Mouse (Mus musculus) embryonic facial prominence, embryonic 10.5 days (tissue): ENCODE results near the gene Ccdc38. TPM values are rescaled to one million over a fixed set of nuclear protein-coding genes. Genes with fewer than 3 reads are reported as not detected.

Experiments
- DNase-seq: peaks from one replicate; pipeline ENCODE4 v3.0.0-alpha.2; 2017; ENCODE audit warnings: low spot score
- H3K27ac ChIP-seq: fragments of 300-500 bp; sonication (generic); replicated peaks from 2 replicates; pipeline ENCODE4 v1.5.1; 2016; ENCODE audit warnings: mild to moderate bottlenecking
- H3K27me3 ChIP-seq: fragments of 300-500 bp; sonication (generic); replicated peaks from 2 replicates; pipeline ENCODE4 v1.6.1; 2016; ENCODE audit warnings: low read depth, mild to moderate bottlenecking; ENCODE audit not compliant: poor library complexity, severe bottlenecking
- H3K36me3 ChIP-seq: fragments of 300-500 bp; sonication (generic); replicated peaks from 2 replicates; pipeline ENCODE4 v1.6.1; 2016; ENCODE audit warnings: mild to moderate bottlenecking, moderate library complexity
- H3K4me1 ChIP-seq: fragments of 300-500 bp; sonication (generic); 2 replicates; pipeline ENCODE4 v1.6.1; 2016
- H3K4me3 ChIP-seq: fragments of 300-500 bp; sonication (generic); 2 replicates; pipeline ENCODE4 v1.5.1; 2016; ENCODE audit warnings: mild to moderate bottlenecking, moderate library complexity
- H3K9me3 ChIP-seq: fragments of 300-500 bp; sonication (generic); 2 replicates; pipeline ENCODE4 v1.6.1; 2016; ENCODE audit warnings: mild to moderate bottlenecking
- WGBS: fragments of 180-500 bp; shearing (Covaris S2); methylation state at CpG from one replicate; pipeline ENCODE4 v1.1.7; 2016; 5-methylcytosine and 5-hydroxymethylcytosine counted together
- polyA plus RNA-seq: library from polyadenylated mRNA; unstranded; fragments of >200 nt; fragmentation: Nextera tagmentation; extraction: Ambion mirVana; gene quantifications from 2 replicates; pipeline ENCODE4 v1.2.1, GENCODE M21; 2016

The Ccdc38 gene
- polyA plus RNA-seq, 1 experiment from 2014 or later, result 0.44 TPM

- Histone ChIP-seq H3K4me1 (peaks cover 8% of the 10 kb centered on the region), H3K4me3 (peak overlapping the region; percentile 64), H3K36me3 (no peaks in the 10 kb centered on the region), H3K27ac (peak overlapping the region; percentile 80), H3K27me3 (peaks cover 17% of the 10 kb centered on the region; the same call in 1 of the 2 replicates), H3K9me3 (no peaks in the 10 kb centered on the region)
- peak; percentile 87 for DNase-seq
- 3% methylated on average over 22 of the region's 22 CpGs for whole genome bisulfite sequencing
These were observed 53.6 kb downstream of the Ccdc38 start for GRCm38 (mm10) chr10:93594022-93594482.

DNA sequence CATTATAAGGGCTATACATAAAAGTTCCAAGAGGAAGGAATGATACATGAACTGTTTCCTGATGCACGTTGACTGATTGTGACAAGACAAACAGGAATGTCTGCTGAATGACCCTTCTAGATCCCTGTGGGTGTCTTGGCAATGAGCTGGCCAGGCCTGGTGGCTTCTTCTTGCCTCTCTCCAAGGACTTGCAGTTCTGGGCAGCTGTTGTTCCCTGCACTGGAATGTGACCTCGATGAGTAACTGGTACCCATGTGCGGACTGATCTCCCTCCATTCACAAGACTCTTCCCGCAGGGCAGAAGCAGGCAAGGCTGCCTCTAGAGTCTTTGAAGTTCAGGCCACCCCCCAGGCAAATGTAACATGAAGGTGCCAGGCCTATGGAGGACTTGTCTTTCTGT is 55.4 kb downstream of the Ccdc38 start:
- no peaks in the 10 kb centered on the region for H3K9me3 ChIP-seq
- DNase-seq, result no peak
- no peak overlapping the region for H3K4me3 ChIP-seq
- H3K27me3 ChIP-seq, result peaks cover 17% of the 10 kb centered on the region; the same call in 1 of the 2 replicates
- 0 out of 2 replicates have a peak, but pooled peaks cover 4% of the 10 kb centered on the region for H3K4me1 ChIP-seq
- no peaks in the 10 kb centered on the region for H3K36me3 ChIP-seq
- 63% methylated on average over 4 of the region's 4 CpGs for WGBS
- no peak overlapping the region for H3K27ac ChIP-seq

DNA sequence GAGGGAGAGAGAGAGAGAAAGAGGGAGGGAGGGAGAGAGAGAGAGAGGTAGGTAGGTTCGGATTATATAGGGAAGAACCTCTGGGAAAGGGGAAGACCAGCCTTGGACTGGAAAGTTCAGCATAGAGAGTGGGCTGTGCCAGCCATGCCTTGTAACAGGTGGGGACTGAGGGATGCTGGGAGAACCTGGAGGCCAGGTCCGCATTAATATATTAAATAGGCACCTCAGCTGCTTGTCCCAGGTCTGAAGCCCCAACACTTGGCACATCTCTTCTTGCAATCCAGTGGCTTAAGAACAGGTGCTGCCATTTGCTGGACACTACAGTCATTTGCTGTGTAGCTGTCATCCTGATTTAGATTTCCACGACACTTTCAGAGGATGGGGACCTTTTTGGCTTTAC is 56.2 kb downstream of the Ccdc38 start:
- WGBS, result 67% methylated on average over 3 of the region's 3 CpGs
- DNase-seq, result no peak

DNA sequence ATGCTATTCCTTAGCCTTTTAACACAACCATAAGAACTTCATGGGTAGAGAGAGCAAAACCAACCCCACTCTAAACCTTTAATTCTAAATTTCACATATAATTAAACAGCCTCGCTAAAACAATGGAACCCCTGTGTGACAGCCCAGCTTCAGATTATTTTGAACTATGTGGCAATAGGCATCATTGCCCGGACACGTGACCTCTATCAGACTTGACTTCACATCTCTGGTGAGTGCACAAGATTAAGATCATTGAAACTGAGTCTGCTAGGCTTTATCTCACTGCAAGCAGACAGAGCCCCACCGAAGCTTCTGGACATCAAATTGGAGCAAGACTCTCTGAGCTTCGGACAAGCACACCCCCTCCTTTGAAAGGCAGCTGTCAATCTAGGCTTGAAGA is 61.9 kb downstream of the Ccdc38 start:
- Histone ChIP-seq H3K27ac (no peak overlapping the region), H3K27me3 (no peaks in the 10 kb centered on the region), H3K9me3 (no peaks in the 10 kb centered on the region), H3K4me3 (no peak overlapping the region), H3K4me1 (no peaks in the 10 kb centered on the region), H3K36me3 (no peaks in the 10 kb centered on the region)
- 84% methylated on average over 5 of the region's 5 CpGs for WGBS
- no peak for DNase-seq

More for the DNA sequence above, 56.2 kb downstream of the Ccdc38 start:
- no peaks in the 10 kb centered on the region for H3K9me3 ChIP-seq
- H3K36me3 ChIP-seq, result no peaks in the 10 kb centered on the region
- 0 out of 2 replicates have a peak, but pooled peaks cover 4% of the 10 kb centered on the region for H3K4me1 ChIP-seq
- H3K4me3 ChIP-seq, result no peak overlapping the region
- no peak overlapping the region for H3K27ac ChIP-seq
- H3K27me3 ChIP-seq, result peaks cover 17% of the 10 kb centered on the region; the same call in 1 of the 2 replicates

DNA sequence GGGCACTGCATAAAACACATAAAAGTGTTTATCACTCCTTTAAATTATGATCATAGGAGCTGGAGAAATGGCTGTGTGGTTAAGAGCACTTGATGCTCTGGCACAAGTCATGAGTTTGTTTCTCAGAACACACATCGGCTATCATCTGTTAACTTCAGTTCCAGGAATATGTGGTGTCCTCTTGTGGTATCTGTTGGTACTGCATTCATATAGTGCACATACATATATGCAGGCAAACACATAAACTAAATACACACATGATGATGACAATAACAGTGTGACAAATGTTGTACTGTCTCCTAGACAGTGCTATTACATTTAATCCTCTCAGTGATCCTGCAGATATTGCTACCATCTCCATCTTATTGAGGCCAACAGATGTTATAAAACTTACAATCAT is 62.8 kb downstream of the Ccdc38 start:
- Histone ChIP-seq H3K4me3 (no peak overlapping the region), H3K9me3 (no peaks in the 10 kb centered on the region), H3K27me3 (no peaks in the 10 kb centered on the region), H3K27ac (no peak overlapping the region), H3K36me3 (no peaks in the 10 kb centered on the region), H3K4me1 (no peaks in the 10 kb centered on the region)
- DNase-seq, result no peak
- 94% methylated on average over 1 of the region's 1 CpGs for WGBS

DNA sequence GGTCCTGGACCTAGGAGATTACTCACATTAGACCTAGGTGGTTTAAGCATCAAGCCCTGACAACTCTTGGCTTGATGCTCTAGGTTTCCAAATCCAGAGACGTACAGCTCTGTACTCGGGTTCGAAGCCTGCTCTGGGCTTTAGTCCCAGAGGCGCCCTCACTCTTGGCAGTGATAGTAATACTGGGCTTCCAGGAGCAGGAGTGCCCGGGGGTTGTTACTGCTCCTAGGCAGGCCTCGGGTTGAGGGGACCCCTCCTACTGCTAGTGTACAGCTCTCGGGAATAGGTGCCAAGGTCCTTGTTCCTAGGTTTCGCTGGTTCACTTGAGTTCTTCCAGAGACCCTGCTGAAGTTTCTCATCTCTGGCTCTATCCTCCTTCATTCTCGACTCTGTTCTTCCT is 65.9 kb downstream of the Ccdc38 start:
- no peak overlapping the region for H3K4me3 ChIP-seq
- no peaks in the 10 kb centered on the region for H3K36me3 ChIP-seq
- H3K27ac ChIP-seq, result no peak overlapping the region
- H3K4me1 ChIP-seq, result no peaks in the 10 kb centered on the region
- no peaks in the 10 kb centered on the region for H3K9me3 ChIP-seq
- WGBS, result 93% methylated on average over 9 of the region's 9 CpGs
- DNase-seq, result no peak
- H3K27me3 ChIP-seq, result no peaks in the 10 kb centered on the region

DNA sequence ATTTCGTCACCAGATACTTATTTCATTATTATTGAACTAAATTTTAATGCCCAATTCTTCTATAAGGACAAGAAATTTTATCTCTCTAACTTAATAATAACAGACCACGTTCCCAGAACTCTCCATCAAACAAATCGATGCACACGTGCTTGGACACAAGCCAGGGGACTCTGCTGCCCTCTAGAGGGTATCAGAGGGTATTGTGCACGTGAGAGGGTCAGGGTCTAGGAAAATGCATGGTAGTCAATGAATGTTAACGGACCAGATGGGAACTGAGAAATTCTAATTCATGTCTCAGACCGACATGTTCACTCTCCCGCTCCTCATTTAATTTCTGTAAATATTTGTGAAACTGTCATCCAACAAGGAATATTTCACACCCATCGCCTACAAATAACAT is 67.6 kb downstream of the Ccdc38 start:
- Histone ChIP-seq H3K4me1 (no peaks in the 10 kb centered on the region), H3K27ac (no peak overlapping the region), H3K9me3 (no peaks in the 10 kb centered on the region), H3K36me3 (no peaks in the 10 kb centered on the region), H3K27me3 (no peaks in the 10 kb centered on the region), H3K4me3 (no peak overlapping the region)
- WGBS, result 62% methylated on average over 9 of the region's 9 CpGs
- DNase-seq, result peak; percentile 47

DNA sequence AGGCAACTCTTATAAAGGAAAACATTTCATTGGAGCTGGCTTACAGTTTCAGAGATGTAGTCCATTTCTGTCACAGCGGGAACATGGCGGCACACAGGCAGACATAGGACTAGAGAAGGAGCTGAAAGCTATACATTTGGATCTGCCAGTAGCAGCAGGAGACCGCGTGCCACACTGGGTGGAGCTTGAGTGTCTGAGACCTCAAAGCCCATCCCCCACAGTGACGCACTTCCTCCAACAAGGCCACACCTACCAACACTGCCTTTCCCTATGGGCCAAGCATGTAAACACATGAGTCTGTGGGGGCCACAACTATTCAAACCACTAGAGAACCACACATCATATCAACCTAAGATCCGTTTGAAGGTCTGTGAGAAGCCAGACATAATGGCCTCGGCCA is 68.8 kb downstream of the Ccdc38 start:
- no peaks in the 10 kb centered on the region for H3K36me3 ChIP-seq
- H3K4me3 ChIP-seq, result no peak overlapping the region
- no peak overlapping the region for H3K27ac ChIP-seq
- no peak for DNase-seq
- no peaks in the 10 kb centered on the region for H3K4me1 ChIP-seq
- no peaks in the 10 kb centered on the region for H3K27me3 ChIP-seq
- no peaks in the 10 kb centered on the region for H3K9me3 ChIP-seq
- 90% methylated on average over 7 of the region's 7 CpGs for WGBS

DNA sequence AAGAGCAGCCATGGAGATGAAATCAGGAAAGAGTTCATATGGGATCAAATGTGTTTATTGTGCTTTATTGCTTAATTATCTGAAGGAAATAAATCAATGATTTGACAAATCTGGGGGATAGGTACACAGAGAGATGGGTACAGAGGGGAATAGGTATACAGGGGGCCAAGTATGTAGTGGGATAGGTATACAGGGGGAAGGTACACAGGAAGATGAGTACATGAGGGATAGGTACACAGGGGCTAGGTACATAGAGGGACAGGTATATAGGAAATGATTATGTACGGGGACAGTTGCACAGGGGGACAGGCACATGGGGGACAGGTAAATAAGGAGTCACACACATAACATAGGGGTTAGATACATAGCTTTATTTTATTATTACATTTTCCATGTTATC is 70.5 kb downstream of the Ccdc38 start:
- Histone ChIP-seq H3K9me3 (no peaks in the 10 kb centered on the region), H3K4me1 (no peaks in the 10 kb centered on the region), H3K27ac (no peak overlapping the region), H3K4me3 (no peak overlapping the region), H3K27me3 (no peaks in the 10 kb centered on the region), H3K36me3 (no peaks in the 10 kb centered on the region)
- 92% methylated on average over 1 of the region's 1 CpGs for WGBS
- no peak for DNase-seq

DNA sequence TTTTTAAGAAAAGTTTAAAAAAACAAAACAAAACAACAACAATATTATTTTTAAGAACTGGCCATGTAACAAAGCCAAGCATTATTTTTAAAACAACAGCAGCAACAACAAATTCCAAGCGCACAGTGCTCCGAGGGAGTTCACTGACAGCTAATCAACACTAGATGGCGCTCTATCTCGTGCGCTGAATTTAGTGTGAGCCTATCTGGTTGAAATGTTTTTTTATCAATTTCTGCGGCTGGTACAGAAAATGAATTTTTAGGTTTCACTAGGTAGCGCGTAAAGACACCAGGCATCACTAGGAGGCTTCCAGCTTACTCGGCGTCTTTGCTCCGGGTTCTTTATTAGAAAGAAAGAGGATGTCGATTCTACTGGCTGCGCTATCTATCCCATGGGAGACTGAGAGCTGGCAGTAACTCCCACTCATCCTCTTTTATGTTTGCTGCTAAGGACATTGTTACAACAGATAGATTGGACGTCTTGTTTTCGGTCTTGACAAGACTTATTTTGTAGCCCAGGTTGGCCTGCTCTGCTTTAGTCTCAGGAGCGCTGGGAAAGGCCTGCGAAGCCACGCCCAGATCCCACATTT is 71.1 kb downstream of the Ccdc38 start:
- Histone ChIP-seq H3K36me3 (no peaks in the 10 kb centered on the region), H3K27me3 (no peaks in the 10 kb centered on the region), H3K9me3 (no peaks in the 10 kb centered on the region), H3K4me1 (no peaks in the 10 kb centered on the region), H3K4me3 (no peak overlapping the region), H3K27ac (no peak overlapping the region)
- peak; percentile 49 for DNase-seq
- 53% methylated on average over 18 of the region's 18 CpGs for WGBS

DNA sequence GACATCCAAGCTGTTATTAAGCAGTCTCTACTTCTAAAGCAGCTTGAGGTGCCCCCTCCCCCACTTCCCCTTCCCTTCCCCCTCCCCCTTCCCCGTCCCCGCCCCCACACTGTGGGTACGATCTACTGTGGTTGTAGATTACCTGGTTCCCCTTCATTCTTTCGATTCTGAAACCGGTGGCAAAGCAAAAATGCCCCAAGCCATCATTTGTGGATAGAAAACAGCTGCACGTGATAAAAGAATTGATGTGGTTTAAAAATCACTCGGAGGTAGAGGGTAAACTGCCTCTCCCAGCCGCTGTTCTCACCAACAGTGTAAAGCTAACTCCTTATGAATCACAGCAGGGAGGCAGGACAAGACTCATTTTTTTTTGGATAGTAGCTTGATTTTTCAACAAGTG is 74.4 kb downstream of the Ccdc38 start:
- 74% methylated on average over 8 of the region's 8 CpGs for WGBS
- no peak for DNase-seq
- H3K4me3 ChIP-seq, result no peak overlapping the region

GRCm38 (mm10) chr10:93620438-93621179 is 80.2 kb downstream of the Ccdc38 start:
- H3K4me3 ChIP-seq, result no peak overlapping the region
- H3K27me3 ChIP-seq, result no peaks in the 10 kb centered on the region
- no peaks in the 10 kb centered on the region for H3K9me3 ChIP-seq
- 73% methylated on average over 7 of the region's 7 CpGs for WGBS
- no peak overlapping the region for H3K27ac ChIP-seq
- H3K36me3 ChIP-seq, result no peaks in the 10 kb centered on the region
- DNase-seq, result no peak
- H3K4me1 ChIP-seq, result no peaks in the 10 kb centered on the region

More for the DNA sequence above, 74.4 kb downstream of the Ccdc38 start:
- no peak overlapping the region for H3K27ac ChIP-seq
- H3K27me3 ChIP-seq, result no peaks in the 10 kb centered on the region
- H3K9me3 ChIP-seq, result no peaks in the 10 kb centered on the region
- no peaks in the 10 kb centered on the region for H3K4me1 ChIP-seq
- no peaks in the 10 kb centered on the region for H3K36me3 ChIP-seq

GRCm38 (mm10) chr10:93623725-93624124 is 83.3 kb downstream of the Ccdc38 start:
- WGBS, result 62% methylated on average over 9 of the region's 9 CpGs
- DNase-seq, result no peak
- Histone ChIP-seq H3K27ac (no peak overlapping the region), H3K27me3 (no peaks in the 10 kb centered on the region), H3K9me3 (no peaks in the 10 kb centered on the region), H3K4me3 (no peak overlapping the region), H3K4me1 (no peaks in the 10 kb centered on the region), H3K36me3 (no peaks in the 10 kb centered on the region)
